Mouse (Mus musculus) right cerebral cortex, postnatal 10 days (tissue): ENCODE data around the gene Srrm1.

Experiments
- DNase-seq, 2 experiments: peaks; one replicate each; pipeline ENCODE4 v3.0.0; 2021; ENCODE audit warnings: low spot score in 2 of 2

Gene Srrm1

DNA sequence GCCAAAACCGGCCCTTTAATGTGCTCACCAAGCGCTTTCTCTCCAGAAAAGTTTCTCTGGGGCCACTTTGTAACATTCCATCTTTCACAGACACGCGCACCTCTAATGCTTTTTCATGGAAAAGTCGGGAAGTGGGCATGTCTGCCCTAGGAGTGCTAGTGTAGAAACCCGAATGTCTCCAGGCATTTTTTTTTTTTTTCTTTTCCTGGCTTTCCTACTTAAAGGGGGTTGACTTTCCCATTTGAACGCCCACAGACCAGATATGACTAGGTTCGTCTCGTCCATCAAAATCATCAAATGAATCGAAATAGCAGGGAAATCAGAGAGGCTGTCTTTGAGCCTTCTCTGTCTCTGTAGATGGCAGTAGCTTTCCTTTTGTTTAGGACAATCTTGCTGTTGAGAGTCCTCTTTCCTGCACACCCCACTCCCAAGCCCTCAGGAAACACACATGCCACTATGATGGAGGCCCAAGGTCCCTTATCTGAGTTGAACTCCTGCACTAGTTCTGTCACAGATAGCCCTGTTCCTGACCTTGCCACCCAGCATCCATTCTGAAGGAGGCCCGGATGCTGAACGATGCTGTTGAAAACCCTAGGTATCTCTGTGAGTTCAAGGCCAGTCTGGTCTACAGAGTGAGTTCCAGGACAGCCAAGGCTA is 801 bp upstream of the Srrm1 start:
- peak in 1 of 2 experiments; percentile 36 for DNase-seq

DNA sequence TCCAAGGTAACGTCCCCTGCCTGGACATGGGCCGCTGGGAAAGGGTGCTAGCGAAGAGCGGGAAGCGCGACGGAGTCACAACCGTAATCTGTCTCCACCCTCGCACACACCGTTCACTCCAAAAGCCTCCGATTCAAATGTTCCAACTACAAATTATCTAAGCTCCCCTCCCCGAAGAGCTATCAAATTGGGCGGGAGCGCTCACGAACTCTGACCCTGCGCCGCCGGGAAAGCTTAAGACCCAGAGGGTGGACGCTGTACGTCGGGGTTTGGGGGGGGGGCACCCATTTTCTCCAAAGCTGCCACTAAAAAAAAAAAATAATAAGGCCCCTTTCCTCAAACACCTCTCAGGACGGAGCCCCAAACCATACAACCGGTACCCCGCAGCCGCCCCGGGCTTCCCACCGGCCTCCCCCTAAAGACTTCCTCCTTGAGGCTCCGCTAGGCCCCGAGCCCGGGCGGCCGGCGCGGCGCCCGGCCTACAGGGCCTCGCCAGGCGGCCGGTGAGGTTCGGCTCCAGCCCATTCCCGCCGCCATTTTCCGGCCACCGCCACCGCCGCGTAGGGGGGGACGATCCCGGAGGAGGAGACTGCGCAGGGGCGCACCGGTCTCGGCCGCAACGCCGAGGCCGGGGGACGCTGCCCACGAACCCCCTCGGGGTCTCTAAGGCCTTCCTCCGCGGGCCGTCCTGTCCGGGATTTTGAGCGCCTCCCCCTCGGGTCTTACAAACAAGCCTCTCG is 625 bp downstream of the Srrm1 start:
- peak; percentile 45 to 54 for DNase-seq

DNA sequence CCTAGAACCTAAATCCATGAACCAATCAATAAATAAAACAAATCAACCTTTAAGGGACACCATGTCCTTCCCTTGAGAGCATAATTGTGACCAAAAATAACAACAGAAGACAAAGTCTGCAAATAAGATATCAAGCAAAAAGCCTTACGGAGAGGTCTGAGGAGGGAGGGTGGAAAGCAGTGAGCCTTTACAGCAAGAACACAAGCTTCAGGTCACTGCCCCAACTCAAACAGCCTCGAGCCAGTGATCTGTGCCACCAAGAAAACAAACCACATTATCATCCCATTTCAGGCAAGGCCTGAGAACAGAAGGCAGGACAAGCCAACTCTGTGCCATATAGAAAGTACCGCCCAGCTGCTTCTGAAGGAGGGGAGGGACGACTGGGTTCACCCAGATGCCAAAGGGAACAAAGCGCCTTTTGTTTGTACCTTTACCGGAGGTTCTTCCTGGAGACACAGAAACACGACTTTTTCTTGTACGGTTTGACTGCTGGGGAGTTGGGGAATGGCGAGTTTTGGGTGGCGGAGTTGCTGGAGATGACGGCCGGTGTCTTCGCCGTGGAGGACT is 15.7 kb downstream of the Srrm1 start:
- no peak for DNase-seq

DNA sequence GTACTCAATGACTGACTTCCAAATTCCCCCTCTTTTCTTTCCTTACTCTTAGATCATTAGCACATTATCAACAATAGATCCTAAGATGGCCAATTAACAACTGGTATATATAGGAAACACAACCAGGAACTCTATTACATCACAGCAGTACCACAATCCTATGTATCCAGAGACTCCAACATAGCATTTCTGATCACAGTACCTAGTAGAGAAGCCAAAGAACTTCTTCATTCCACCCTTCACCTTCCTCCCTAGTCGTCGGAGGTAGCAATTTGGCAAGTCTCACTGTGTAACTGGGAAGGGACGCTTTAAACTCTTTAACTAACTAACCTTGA is 17.1 kb downstream of the Srrm1 start:
- DNase-seq: no peak

DNA sequence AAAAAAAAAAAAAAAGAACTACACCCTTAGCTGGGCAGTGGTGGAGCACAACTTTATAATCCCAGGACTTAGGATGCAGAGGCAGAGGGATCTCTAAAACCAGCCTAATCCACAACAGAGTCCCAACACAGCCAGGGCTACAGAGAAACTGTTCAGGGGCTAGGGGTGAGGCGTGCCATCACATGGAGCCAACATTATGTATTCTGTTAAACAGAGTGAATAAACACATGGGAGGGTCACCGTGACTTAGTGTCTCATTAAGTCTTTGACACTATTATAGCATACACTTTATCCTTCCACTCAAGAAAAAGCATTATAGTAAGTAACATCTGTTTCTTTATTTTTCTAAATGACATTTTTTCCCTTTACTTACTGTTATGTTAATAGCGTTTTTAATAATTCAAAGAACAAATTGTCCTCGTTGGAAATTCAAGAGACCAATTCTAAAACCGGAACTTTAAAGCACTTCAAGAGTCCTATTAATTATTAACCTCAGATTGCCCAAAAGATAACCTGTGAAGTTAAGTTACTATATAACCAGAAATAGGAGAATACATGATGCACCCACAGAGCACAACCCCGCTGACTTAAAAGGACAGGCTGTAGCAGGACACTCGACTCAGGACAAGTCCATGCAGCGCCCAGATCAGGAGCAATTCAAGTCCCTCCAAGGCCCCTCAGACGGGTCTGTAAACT is 17.6 kb downstream of the Srrm1 start:
- DNase-seq: no peak

DNA sequence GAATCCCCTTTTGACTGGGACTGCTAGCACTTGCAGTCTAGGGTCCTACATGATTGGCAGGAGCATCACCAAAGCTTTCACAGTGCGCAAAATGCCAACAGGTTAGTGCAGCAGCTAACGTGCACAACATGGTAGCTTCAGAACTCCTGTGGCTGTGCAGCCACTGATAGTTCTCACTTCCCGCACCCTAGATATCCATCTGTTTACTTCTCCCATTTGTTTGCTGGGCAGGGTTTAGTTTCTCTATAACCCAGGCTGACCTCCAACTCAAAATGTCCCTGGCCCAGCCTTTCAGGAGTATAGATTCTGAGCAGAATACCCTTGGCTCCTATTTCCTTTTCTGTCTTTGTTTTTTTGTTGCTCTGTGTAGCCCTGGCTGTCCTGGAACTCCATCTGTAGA is 26.7 kb downstream of the Srrm1 start:
- no peak for DNase-seq

DNA sequence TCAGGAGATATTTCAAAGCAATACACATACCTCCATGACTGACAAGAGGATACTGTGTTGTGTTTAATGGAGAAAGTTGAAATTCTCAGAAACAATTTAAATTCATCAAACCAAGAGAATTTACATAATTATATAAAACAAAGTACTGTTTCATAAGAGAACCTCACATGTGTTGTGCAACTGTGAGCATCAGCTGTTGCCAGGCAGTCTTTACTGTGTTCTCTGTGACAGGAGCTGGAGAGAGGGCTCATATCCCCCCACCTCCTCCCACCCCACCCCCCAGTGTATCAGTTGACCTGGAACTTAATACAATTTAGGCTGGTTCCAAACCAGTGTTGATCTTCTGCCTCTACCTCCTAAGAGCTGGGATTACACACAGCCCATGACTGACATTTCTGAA is 27.1 kb downstream of the Srrm1 start:
- DNase-seq: no peak

DNA sequence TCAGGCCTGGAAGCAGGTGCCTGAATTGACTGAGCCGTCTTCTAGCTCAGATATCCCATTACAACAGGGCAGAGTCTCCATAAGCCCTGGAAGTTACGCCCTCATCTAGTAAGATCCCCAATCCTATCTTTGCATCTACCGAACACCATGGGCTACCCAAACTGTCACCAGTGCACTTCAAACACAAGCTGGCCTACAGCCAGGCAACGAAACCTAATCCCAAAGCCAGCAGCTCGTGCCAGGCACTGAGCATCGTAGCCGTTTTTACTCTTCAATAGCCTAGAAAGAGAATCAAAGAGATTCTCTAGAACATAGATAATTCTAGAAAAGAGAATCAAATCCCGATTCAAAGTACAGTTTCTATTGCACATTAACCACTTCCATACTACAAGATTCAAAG is 30.1 kb downstream of the Srrm1 start:
- DNase-seq: no peak

DNA sequence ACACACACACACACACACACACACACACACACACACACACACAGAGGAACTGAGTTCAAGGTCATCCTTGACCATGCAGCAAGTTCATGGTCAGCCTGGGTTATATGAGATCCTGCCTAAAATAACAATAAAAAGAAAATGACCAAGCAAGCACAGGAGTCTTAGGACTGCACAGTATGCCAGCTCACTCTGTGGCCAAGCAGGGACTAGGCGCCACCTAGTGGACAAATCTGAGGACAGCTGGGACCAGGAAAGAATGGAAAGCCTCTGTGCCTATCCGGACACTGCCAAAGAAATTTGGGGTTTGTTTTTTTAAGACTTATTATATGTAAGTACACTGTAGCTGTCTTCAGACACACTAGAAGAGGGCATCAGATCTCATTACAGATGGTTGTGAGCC is 35.2 kb downstream of the Srrm1 start:
- DNase-seq: peak; percentile 69 to 79

DNA sequence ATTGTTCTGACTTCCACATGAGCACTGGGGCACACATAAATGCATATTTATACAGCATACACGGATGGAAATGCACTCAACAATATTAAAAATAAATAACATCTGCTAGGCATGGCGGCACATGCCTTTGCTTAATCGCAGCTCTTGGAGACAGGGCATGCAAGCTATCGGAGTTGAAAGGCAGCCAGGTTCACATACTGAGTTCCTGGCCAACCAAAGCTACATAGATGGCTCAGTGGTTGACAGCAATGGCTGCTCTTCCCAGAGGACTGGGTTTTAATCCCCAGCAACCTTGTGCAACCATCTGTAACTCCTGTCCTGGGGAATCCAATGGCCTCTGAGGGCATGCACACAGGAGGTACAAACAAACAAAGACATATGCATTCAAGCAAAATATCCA is 35.6 kb downstream of the Srrm1 start:
- no peak for DNase-seq

DNA sequence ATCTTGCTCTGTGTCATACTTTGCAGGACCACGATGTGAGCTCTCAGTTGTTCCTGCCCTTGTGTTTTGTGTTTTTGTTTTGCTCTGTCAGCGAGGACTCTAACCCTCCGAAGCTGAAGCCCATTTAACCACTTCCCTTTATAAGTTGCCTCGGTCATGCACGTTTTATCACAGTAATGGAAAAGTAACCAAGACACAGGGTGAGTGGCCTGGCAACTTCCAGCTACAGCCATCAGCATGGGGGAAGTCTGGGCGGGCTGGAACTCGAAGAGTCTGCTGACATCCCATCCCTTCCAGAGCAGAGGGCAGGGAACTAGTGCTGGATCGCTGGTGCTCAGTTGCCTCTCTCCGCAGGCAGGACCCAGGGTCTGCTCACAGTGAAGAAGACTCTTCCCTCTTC is 37.8 kb downstream of the Srrm1 start:
- no peak for DNase-seq

DNA sequence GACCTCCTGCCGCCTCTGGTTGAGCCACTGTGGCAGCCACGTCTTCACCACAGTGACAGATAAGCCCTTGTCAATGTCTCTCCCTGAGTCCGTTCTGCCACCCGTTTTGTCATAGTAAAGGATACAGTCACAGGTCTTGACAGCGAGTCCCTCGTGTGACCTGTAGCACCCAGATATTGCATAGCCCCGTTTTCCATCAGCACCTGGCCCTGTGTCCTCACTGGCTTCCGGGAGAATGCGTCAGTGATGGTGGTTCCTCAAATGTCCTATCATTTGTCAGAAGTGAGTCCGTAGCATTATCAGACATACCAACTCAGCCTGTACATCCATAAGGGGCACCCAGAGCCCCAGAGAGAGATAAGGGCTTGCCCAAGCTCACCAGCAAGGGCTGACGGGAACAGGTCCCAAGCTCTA is 38.7 kb downstream of the Srrm1 start:
- DNase-seq: no peak

DNA sequence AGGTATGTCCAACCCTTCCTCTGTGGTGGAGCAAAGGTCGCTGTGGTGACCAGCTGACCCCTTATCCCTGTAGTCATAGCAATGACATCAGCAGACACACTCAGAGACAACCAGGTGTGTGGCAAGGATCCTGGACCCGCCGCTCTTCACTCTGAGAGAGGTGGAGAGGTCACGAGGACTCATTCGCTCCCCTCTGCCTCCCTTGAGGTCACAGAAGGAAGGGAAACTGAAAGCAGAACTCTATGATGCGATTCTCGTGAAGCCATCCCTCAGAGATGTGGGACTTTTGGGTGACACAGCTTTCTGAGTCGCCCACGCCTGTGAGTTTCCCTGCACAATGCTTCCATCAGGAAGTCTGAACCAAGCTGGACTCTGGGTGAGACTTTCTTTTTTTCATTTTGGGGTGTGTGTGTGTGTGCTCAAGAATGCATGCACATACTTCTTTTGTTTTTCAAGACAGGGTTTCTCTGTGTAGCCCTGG is 39.3 kb downstream of the Srrm1 start:
- no peak for DNase-seq

DNA sequence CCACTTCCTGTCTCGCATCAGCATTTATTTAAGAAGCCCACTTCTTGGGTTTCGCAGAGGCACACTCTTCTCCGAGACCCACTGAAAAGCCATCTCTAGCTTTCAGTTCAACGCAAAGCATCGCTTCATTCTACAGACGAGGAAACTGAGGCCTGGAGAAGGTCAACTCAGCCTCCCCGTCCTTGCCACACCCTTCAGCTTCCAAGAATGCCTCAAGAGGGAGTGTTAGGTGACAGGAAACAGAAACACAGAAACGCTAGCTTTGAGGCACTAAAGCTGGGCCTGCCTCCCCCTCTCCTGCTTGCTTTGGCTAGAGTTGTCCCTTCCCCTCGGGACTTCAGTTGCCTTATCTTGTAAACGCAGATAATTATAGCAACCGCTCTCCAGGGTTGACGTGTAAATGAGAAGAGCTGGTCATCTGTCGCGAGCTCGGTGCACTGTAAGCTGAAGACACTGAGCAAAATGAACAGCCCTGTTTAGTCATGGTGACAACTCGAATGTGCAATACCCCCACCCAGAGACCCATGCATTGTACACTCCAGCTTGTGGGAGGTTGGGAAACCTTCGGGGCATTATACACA is 39.9 kb downstream of the Srrm1 start:
- no peak for DNase-seq

DNA sequence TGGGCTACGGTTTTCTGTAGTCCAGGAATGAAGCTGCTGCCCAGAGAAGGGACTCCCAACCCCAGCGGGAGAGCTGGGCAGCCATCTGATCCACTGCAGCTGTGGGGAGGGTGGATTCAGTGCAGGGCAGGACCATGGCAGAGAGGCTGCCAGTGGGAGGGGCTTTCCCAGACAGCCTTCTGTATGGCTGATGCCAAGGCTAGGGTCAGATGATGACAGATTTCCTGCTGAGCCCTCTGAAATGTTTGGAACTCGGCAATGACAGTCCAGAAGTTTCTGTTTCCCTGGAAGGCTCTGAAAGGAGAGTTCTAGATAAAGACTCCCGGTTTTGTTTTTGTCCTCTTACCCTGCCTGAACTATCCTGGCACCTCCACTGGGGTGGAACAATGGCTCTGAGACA is 40.4 kb downstream of the Srrm1 start:
- DNase-seq: peak in 1 of 2 experiments; percentile 41

DNA sequence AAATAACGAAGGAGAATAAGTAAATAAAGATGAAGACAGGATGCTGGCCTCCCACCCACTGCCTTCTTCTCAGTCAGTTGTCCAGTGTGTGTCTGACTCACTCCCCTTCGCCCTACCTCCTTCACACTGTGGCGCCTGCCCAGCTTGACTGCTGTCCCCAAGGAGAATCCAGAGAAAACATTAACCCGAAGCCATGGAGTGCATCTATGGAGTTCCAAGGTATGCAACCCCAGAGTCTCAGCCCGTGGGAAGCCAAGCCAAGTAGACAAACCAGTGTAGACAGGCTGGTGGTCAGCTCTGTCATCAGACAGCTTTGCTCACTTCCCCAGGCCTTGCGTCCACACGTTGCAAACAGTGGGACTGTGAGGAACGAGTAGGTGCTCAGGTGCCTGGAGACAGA is 42.8 kb downstream of the Srrm1 start:
- DNase-seq: no peak

DNA sequence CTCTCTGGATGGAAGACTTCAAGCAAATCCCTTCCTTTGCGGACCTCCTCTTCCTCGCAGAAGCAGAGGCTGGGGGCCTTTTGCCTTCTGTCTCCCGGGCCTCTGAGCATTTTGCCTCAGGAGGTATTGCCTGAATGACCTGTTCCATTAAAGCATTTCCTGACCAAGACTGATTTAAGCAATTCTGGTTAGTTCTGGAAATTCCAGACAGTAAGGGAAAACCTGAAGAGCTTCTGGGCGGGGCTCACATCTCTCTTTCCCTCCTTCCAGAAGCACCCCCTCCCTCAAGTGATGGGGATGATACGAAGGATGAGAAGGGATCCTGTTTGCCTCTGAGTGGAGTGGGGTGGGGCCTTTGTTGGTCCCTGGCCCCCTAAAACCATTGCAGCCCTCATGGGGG is 43.4 kb downstream of the Srrm1 start:
- no peak for DNase-seq

DNA sequence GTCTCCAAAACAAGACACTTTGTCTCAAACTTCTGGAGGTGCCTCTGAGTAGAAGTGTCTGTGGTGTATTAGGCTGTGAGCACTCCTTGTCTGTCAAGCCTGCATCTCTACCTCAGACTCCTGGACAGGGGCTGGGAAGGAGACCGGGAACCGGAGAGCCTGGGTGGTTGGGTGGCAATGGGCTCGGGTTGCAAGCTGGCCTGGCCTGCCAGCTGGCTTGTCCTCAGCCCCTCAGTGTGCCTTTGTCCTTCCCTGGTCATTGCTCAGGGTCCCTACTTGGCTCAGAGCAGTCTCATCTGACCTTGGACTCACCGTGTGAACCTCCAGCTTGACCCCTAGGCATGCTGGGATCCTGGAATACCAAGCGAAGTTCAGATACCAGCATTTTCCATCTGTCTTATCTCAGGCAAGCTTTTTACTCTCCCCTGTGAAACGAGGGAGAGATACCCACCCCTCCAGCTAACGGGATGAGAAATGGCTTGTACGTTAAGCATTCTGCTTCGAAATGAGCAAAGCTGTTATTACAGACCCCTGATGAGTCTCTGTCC is 43.9 kb downstream of the Srrm1 start:
- DNase-seq: no peak

DNA sequence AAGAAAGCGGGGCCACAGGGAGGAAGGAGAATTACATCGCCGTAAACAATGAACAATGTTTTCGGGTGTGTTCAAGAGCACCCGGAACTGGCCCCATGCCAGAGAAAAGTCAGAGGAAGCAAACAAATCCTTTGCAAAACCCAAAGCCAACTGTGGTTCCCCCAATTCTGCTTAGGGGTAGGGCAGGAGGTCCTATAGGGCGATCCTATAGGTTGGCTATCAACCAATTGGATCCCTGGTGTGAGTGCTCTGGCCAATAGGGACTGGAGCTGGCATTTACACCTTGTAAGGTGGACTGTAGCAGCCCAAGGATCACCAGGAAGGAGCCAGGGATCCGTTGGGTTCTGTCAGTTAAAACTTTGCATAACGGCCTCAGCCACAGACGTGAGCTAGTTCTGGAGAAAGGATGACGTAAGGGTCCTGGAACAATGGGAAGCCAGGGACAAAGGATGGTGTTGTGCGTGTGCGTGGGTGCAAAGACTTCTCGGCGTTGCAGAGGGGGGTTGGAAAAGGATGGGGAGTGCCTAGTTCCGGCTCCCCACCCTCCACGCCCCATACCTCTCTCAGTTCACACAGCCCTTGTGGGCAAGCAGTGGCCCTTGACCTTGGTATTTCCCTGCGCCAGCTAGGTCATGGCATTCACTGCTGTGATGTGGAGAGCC is 46.0 kb downstream of the Srrm1 start:
- no peak for DNase-seq

DNA sequence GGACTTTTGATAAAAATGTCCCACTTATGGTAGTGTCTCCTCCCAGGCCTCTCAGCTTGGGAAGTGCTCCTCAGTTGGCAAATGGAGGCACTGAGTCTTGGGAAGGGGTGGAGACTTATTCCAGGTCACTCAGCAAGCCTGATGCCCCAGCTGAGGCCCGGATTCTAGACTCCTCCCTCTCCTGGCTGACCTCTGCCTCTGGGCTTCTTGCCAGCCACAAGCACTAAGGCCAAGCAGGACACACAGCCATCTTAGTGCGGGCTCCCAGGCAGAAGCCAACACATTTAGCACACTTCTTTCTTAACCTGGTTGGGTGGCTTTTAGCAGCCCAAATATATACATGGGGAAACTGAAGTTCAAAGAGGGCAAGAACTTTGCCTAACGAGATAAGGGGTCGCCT is 46.6 kb downstream of the Srrm1 start:
- DNase-seq: peak; percentile 44 to 45

DNA sequence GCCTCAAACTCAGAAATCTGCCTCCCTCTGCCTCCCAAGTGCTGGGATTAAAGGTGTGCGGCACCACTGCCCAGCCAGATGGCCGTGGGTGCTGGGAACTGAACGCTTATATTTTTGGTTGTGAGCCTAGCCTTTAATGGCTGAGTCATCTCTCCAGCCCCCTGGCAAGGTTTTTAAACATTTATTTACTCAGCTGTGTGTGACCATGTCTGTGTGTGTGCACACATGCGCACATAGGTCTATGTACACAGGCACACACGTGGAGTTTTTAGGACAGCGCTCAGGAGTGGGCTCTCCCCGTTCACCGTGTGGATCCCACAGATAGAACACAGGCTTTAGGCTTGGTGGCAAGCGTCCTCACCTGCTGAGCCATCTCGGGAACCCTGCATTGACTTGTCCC is 50.9 kb downstream of the Srrm1 start:
- no peak for DNase-seq

DNA sequence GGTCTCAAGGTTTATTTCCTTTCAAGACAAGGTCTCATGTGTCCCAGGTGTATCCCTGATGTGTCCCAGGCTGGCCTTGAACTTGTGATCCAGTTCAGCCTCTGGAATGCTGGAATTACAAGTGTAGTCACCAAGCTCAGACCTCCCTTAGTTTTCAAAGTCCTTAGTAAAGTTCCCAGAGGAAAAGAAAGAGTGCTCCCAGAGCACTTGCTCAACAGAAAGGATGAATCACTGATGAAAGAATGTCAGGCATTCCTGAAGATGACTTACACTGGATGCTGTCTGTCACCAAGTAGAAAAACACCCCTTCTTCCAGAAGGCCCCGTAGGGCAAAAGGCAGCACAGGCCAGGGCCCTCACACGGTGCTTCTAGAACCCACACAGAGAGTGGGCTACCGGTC is 52.0 kb downstream of the Srrm1 start:
- DNase-seq: no peak
